Mouse (Mus musculus) leukemia stem cell, adult 10-12 weeks (primary cell): ENCODE data around the gene Shq1. TPM values are rescaled to one million over a fixed set of nuclear protein-coding genes. Genes with fewer than 3 reads are reported as not detected.

Source experiments
- polyA plus RNA-seq: library from polyadenylated mRNA; stranded (reverse); fragments of >175 nt; gene quantifications from 2 replicates; pipeline ENCODE4 v1.2.3, GENCODE M21; 2012; ENCODE audit warnings: low replicate concordance

The Shq1 gene
- 11.5 and 25.1 TPM in 2 replicates for polyA plus RNA-seq

GRCm38 (mm10) chr6:100670880-100671344 is at the start of gene Shq1:
Gene Shq1, minus strand, starts transcription at chr6:100671157.

GRCm38 (mm10) chr6:100704574-100705365 is 33.8 kb upstream of the Shq1 start, which contains the start of gene Gxylt2:
Gene Gxylt2, plus strand, starts transcription at chr6:100704734.

Other genes with a start within 250 kb of the Shq1 start
- gene Gxylt2, start 33.6 kb upstream of the Shq1 start, polyA plus RNA-seq, result not detected in 2 replicates
- gene Ppp4r2, start 162.5 kb upstream of the Shq1 start, polyA plus RNA-seq, result 3.3 and 40.7 TPM in 2 replicates